Mouse (Mus musculus) thymus, postnatal 4 days (tissue): Measurements from ENCODE around the gene Rogdi.

Experiments
- DNase-seq: peaks from one replicate; pipeline ENCODE4 v3.0.0; 2021

Gene Rogdi

DNA sequence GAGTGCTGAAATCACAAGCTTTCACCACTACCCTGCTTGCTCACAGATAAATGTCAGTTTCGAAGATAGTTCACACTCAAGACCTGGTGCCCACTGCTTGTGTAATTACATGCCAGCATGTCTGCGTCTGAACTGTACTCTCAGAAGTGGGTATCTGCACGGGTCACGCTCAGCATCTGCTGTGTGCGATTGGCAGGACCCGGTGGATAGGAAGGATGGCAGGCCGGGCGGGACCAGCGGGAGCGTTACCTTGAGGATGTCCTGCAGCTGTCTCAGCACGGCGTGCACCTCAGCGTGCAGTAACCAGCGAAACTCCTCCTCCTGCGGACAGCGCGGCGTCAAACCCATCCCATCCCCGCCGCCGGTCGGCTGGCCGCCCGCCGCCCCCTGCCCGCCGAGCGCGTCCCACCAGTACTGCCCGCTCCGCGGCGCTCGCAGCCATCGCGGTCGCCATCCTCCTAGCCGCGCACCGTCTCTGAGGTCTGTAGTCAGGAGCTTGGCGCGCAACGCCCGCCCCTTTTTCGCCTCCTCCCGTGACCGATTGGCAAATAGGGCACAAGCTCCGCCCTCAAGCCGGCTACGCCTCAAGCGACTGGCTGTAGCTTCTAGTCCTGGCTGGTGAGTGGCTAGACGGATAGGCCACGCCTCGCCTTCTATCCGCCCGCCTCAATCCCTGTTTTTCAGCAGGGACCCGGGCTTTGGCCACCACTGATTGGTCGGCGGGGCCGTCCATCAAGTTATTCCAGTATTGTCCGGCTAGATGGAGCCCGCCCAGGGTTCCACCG is at the start of gene Rogdi:
Rogdi (minus strand) TSS at position 500 of the 785 bp plus-strand sequence.
- peak; percentile 97 for DNase-seq

DNA sequence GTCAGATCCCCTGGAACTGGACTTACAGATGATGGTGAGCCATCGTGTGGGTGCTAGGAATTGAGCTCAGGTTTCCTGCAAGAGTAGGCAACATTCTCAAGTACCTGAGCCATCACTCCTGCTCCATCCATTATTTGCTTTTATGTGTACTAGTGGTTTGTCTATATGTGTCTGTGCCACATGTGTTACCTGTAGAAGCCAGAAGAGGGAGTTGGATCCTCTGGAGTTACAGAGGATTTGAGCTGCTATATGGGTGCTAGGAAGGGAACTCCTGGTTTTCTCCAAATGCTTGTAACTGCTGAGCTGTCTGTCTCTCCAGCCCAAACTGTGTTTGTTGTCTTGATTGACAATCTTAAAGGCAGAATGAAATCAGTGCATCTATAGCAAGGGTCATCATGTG is 44.8 kb upstream of the Rogdi start:
- DNase-seq, result no peak

DNA sequence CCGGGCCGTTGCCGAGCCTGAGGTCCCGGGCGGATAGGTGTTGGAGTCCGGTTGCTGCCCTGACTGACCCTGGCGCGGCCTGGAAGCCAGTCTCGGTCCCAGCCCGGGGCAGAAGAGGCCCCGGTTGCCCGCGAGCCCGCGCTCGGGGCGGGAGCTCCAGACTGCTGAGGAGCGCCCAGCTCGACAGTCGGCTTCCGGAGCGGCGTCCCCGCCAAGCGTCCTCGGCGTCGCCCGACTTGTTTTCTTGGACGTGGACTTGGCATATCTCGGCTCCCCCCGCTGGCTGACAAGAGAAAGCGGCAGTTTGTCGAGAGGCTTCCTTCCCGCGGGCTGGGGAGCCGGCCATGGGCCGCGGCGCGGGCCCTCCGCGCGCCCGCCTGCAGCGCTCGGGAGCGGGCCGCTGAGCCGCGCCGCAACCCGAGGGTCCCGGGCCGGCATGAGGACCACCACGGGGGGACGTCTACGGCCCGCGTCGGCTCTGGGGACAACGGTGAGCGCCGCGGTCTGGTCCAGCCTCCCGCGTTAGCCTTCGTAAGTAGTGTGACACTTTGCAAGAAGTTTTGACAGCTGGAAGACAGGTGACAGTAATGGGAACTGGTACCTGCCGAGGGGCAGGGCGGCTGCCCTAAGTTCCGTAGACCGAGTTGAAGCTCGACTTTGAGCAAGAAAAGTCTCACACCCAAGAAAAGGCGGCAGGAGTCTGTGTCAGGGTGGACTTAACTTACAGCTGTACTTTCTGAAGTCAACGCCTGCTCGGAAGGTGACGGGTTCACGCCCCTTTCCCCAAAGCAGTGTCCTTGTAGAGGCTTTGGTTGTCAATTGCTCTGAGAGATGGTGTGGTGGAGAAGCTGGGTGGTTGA is 37.1 kb upstream of the Rogdi start:
- DNase-seq, result peak; percentile 91

DNA sequence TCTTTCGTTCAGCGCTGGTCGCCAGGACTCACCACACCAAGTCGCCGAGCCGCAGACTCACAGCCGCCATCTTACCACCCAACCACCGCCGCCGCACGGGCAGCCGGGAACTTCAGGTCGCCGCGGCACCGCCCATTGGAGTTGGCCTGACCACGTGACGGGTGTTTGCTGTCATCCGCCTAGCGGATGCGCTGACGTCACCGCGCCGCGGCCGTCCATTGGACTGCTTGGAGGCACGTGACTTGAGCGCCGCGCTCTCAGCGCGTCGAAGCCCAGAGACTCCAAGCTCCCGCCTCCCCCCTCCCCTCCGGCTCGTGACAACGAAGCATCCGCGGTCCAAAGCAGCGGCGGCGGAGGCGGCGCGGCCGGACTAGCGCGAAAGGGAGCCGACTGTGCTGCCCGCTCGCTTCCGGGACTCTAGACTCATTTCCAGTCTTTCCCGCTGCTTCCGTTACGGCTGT is 36.5 kb upstream of the Rogdi start, which contains the start of the genes Glyr1 and Ubn1:
Glyr1 (minus strand) TSS at position 90 of the 461 bp plus-strand sequence.
Ubn1 (plus strand) TSS at position 284 of the 461 bp plus-strand sequence.
- DNase-seq, result peak; percentile 99

DNA sequence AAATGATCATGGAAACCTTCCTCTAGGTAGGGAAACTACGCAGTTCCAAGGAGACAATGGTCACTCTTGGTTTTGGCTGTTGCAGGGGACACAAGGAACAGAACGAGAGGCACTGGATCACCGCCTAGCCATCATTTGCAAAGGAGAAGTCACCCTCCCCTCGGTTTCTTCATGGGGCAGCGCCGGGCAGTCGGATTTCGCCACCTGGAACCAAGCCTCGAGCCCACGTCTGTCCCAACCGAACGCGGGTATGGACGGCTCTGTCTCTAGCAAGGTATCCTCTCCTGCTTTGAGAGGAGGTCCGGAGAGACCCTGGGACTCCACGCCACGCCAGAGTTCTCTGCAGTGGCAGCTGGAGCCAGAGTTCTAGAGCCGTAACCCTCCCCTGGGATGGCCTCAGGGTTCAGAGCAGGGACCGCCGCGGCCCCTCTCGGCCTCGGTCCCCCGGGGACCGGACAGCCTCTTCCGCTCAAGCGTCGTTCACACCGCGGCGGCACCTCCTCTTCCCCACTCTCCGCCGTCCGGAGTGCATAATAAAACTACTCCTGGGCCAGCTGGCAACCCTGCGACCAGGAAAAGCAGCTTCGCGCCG is 35.9 kb upstream of the Rogdi start:
- DNase-seq, result no peak

DNA sequence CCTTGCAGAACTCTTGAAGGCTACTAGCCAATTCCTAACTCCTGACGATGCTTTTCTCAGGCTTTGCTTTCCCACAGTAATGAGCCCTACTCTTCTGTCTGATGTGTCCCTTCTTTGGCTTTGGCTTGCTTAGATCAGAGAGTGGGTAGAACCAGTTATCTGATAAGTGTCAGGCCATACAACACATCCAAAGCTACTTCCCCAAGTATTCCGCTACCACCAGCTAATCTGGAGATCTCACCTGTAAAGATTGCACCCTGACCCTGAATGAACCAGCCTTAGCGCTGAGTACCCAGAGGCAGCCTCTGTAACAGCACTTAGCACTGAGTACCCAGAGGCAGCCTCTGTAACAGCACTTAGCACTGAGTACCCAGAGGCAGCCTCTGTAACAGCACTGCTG is 32.0 kb upstream of the Rogdi start:
- no peak for DNase-seq

DNA sequence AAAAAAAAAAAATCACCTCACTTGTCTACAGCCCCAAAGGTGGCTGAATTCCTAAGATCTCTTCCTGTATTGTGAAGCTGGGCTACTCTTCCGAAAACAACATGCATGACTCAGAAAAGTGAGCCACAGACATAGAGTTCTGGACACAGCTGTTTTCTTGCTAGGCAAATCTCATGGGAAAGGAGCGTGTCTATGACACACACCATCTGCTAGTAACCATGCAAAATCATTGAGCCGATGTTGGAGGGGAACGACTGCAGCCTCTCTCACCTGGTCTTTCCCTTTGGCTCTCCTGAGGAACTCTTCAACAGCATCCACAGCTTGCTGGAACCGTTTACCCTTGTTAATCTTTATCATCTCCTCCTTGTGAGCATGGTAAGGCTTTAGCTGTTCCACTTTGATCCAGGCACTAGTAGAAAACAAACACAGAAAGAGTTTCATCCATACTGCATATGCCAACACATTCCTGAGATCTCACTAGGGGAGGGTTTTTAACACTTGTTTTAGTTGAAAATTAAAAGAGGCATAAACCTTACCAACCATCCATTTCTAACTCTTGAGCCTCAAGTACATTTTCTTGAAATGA is 23.4 kb upstream of the Rogdi start:
- no peak for DNase-seq

DNA sequence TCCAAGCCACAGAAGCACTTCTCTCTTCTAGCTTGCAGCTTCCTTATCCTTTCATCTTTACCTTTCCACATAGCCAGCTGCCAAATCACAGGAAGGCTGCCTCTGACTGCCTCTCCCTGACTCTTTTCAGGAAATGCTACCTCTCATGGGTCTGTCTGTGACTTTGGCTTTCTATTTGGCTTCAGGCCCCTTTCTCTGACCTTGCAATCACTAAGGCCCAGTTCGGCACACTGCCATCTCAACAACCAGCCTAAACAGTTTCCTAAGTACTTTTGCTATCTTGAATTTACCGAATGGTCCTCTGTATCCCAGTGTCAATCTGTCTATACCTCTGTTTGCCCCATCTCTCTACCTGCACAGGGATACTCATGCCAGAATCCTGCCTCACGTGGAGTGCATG is 22.2 kb upstream of the Rogdi start:
- DNase-seq, result no peak

DNA sequence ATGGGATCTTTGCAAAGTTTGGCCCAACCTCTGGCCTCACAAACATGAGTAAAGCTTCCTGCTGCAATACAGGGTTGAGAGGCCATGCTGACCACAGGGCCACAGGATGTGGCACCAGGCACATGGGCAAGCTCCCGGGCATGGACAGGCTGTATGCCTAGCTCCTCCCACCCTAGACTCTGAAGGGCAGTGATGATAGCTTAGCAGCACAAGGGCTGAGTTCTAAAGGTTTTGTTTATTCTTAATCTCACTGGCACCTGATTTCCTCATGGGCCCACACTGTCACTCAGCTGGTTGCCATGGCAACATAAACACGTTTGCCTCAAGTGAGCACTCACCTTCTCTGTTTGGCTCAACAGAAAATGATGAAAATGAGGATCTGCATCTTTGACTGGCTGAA is 16.5 kb upstream of the Rogdi start:
- no peak for DNase-seq

DNA sequence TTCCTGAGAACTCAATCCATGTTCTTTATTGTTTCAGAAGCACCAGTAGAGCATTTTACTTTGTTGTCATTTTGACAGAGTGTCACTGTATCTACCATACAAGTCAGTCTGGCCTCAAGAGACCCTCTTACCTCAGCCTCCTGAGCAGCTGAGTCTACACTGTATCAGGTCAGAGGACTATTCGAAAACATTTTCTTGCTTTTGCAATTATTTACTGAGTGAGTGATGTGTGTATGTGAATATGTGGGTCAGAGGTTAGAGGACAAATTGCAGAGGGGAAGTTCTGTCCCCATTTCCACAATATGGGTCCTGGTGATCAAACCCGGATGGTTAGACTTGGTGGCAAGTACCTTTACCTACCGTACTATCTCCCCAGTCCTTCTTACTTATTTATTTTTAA is 10.7 kb upstream of the Rogdi start:
- DNase-seq, result no peak

DNA sequence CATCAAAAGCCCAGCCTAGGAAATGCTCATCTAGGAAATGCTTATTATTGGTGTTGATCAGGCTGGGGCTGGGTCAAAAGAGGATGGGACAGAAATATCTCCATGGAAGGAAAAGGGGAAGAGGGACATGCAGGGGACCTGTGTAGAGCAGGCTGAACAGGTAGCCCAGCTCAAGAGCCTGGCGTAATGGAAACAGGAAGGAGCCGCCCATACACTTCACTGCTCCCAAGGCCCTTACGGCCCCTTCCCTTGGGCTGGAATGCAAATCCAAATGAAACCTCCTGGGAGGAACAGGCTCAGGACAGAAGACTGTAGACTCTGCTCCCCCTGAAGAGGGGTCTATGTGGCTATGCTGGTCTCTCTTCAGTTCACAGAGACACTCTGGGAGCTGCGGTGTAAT is 1.2 kb upstream of the Rogdi start:
- DNase-seq, result no peak

DNA sequence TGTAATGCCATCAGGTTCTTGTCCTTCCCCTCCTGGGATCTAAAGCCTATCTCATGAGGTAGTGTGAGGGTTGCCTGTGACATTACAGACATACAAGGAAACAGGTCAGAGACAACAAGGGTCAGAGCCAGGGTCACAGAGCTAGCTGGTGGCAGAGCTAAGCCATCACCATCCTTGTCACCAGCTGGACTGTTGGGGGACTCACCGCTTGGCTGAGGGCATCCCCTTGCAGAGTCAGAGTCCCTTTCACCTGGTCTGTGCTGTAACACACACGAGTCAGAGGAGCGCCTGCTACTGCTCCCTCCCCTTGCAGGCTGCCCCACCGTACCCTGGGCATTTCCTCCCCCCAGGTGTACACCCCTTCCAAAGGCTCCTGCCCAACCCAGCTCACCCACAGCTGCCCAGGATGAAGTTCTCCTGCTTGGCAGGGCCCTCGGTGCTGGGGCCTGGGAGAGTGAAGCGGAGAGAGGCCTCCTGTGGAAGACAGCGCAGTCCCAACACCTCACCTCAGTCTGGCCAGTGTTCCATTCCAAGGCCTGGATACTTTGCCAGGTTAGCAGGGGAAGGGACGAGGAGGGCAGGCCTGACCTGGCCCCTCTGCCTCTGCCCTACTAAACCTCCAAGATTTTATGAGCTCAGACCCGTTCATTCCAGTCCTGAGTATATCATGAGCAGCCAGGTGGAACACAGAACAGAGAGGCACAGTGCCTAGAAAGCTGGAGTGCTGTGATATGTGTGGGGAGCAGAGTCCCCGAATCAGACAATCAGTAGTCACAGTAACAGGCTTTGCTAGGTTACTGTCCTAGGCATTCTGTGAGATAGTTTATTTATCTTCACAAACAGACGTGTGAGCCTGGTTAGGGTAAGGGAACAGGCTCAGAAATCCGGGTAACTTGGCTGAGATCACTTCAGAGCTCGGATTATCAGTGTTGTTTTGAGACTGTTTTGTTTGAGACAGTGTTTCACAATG is 1.0 kb downstream of the Rogdi start:
- no peak for DNase-seq

DNA sequence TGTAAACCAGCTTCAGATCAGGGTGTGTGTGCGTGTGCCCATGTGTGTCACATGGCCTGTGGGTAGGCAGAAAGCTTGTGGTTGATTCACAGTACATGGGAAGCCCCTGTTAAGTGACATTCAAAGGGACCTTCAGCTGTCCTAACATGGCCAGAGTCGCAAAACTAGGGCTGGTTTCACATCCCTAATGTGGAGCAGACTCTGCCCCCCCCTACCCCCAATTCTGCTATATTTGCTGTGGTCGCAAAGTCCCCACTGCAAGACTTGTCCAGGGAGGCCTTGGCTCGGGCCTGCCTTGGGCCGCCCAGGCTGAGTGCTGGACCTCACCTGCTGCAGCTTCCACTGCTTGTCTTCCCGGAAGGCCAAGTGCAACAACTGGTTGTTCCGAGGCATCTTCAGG is 2.1 kb downstream of the Rogdi start:
- no peak for DNase-seq

DNA sequence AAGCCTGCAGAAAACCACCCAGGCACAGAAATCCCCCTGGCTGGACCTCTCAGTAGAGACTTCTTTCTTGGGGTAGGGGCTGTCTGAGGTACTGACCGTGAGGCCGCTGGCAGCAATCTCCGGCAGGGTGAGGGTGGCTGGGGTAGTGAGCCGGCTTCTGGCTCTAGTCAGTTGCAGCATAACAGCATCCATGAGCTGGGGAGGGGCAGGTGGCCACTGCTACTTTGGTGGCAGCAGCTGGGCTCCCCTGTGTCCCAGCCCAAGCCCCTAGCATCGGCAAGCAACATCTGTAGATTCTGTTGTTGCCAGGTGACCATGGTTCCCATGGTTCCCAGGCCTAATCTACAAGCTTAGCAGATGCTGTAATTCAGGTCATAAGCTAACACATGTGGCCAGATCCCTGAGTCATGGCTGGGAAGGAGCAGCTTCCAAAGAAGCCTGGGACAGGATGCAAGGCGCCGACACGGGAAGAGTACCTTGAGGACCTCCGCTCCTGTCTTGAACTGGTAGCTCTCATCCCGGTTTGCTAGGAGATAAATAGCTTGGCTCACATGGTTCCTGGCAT is 2.9 kb downstream of the Rogdi start:
- no peak for DNase-seq

DNA sequence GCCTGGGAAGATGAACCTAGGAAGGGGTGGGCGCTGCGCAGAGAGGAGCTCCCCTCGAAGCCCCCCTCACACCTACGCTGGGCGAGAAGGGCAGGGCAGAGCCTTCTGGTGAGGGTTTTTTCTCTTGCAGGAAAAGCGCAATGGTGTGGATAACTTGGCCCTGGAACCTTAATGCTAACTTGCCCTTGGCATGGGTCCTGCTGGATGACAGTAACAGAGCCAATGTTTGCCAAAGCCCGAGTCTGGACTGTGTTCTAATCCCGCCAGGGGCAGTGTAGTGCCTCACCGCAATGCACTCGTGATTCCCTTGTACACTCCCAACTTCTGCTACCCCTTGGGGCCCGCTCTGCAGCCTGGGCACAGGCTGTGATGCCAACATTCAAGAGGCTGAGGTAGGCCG is 5.3 kb downstream of the Rogdi start:
- no peak for DNase-seq

DNA sequence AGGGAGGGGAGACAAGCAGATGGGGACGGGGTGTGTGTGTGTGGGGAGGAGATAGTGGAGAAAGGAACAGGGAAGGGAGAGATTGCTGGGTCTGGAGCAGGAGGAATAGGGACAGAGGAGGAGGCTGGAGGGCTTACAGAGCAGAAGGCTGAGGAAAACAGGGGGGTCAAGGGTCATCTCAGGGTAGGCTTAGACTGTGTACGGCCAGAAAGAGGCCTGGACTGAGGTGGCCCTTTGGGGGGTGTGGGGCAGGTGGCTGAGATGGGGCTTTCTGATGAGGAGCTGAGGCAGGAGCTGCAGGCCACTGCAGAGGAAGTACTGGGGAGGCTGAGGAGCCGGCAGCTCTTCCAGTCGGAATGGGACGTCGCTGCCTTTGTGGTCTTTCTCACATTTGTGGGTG is 5.9 kb downstream of the Rogdi start:
- no peak for DNase-seq

DNA sequence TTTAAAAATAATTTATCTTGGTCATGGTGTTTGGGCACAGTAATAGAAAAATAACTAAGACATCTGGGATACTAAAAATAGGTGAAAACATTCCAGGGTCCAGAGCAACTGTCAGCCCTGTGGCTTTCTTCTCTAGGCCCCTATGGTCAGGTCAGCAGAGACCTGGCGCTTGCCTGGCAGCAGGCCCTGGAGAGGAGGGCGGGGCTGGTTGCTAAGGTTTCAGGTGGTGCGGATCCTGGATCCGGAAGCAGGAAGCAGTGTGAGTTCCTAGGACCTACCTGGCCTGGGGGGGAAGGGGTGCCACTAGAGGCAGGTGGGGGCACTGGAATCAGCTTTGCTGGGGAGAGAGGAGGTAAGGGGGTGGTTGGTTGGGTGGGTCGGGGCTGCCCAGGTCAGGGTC is 6.3 kb downstream of the Rogdi start, which contains the start of gene Smim22:
Smim22 (plus strand) TSS at position 222 of the 400 bp plus-strand sequence.
- no peak for DNase-seq

DNA sequence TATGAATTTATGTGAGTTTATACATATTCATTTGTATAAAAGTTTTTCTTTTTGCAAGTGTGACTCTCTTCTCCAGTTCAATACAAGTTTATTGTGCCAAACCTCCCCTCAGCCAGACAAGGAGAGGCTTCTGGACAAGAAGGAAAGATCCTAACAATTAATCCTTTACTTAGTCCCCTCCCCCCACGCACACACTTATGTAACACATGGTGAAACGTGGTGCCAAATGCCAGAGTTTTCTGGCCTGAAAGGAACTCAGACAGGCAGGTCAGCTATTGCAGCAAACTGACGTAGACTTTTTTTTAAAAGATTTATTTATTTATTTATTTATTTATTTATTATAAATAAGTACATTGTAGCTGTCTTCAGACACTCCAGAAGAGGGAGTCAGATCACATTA is 12.7 kb downstream of the Rogdi start:
- no peak for DNase-seq

DNA sequence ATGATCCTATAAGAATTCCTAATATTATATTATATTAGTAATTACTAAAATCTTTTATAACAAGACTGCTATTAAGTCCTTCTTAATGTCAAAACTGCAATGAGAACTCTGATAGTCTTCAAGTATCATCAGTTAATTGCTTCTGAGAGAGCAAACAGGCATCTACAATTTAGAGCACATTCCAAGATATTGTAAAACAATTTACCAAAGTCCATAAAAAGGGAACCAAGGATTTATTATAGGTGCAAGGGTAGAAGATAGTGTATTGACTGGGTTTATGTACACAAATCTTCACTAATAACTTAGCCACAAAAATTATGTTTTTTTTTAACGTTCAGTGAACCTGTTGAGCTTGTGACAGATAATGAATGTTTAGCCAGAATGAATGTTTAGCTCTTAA is 14.4 kb downstream of the Rogdi start:
- no peak for DNase-seq

DNA sequence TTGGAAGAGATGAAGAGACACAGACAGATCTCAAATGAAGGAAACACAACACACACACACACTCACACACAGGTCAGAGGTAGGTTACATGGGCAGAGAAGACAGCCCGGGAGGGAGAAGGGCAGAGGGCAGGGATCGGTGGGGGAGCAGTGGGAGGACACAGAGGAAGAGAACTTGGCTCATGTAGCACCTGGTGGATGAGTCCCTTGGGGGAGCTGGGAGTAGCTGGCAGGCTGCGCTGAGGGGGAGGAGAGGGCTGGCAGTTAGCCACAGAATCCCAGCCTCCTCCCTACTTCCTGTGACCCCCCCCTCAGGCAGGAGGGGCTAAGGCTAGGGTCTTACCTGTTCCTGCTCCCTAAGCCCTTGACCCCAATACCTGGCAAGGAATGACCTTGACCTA is 15.8 kb downstream of the Rogdi start, which contains the start of gene Sept12:
Sept12 (minus strand) TSS at position 300 of the 400 bp plus-strand sequence.
- DNase-seq, result no peak

DNA sequence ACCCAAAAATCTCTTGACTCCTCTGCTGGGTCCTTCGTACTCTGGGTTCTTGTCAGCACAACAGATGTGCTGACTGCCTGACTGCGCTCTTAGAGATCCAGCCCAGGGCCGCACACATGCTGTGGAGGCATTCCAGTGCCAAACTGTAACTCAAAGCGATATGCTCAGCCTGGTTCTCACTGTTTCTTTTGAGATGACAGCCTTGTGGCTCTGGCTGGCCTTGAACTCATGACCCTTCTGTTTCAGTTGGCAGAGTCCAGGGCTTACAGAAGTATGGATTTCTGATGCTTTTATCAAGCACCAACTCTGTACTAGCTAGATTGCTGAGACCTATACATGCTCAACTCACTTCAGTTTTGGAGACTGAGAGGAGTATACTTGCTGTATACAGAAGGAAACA is 20.1 kb downstream of the Rogdi start:
- no peak for DNase-seq
